Mouse (Mus musculus) liver, postnatal 0 days (tissue): ENCODE results near the gene Zfp566.

ENCODE experiments used
- CTCF ChIP-seq: sonication (generic); IDR thresholded peaks from 2 replicates; pipeline ENCODE4 v1.5.1; 2016; ENCODE audit warnings: antibody characterized with exemption, low read depth
- EP300 ChIP-seq: IDR thresholded peaks from 2 replicates; pipeline ENCODE4 v1.6.1; 2016; ENCODE audit warnings: antibody characterized with exemption, low read depth, mild to moderate bottlenecking

DNA sequence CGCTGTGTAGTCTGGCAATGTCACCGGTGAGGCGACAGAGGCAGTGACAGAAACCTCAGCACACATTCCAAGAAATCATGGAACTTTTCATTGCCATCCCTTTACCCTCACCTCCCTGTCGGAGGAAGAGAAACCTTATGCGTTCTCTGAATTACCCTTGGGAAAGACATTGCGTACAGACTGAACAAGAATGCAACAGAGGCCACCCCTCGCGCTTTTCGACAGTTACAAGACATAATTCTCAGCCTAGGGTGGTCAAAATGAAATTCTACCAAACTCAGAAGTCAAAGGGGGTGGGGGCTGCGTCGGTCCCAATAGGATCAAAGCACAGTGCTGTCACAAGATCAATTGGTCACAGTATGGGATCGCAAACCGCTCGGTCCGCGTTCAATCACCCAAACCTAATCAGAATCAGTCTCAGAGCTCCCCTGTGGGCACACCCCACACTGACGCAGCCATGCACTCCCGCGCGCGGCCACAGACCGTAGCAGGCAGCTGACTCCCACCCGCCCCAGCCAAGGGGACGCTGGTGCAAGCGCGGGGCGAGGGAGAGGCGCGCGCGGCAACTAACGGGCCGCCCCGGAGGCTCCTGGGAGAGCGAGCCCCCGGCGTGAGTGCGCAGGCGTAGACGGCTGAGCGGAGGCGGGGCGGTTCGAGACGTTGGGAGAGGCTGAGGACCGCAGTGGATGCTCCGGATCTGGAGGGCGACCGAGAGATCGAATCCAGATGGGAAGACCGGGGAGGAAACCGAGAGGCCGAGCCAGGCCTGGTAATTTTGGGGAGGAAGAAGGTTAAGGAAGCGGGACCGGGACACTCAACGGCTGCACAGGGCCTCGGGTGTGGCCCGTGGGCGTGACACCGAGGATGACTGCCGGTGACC, 31.2 kb upstream of the Zfp566 start, which contains the start of gene Zfp382:
- TF ChIP-seq CTCF (0 out of 2 replicates have a peak, but pooled peaks have one; percentile 9), EP300 (no peak)
